Mouse (Mus musculus): ENCODE results near the gene Sec14l3.

Sec14l3 gene

GRCm38 (mm10) chr11:4099447-4099846 is 34.8 kb downstream of the Sec14l3 start:
- CTCF ChIA-PET, result interaction anchor here (0.6 kb wide), 1 partner anchor 795 kb away, joined by 4 read pairs; no protein-coding TSS in a partner anchor

- CTCF ChIA-PET, result no interaction called here
Measured at GRCm38 (mm10) chr11:4101851-4102250, 37.2 kb downstream of the Sec14l3 start.

- CTCF ChIA-PET, result no interaction called here
Measured at GRCm38 (mm10) chr11:4103522-4103921, 38.9 kb downstream of the Sec14l3 start.

- CTCF ChIA-PET, result no interaction called here
Measured at GRCm38 (mm10) chr11:4104989-4105388, 40.3 kb downstream of the Sec14l3 start.

- CTCF ChIA-PET, result no interaction called here
Measured at GRCm38 (mm10) chr11:4105444-4105843, 40.8 kb downstream of the Sec14l3 start.

- CTCF ChIA-PET, result interaction anchor here (0.5 kb wide), 1 partner anchor 27 kb away, joined by 11 read pairs; the partner anchor contains the start of gene Rnf215
Measured at GRCm38 (mm10) chr11:4107901-4108300, 43.3 kb downstream of the Sec14l3 start.

GRCm38 (mm10) chr11:4108691-4109090 is 44.0 kb downstream of the Sec14l3 start:
- CTCF ChIA-PET, result no interaction called here

- CTCF ChIA-PET, result no interaction called here
Measured at GRCm38 (mm10) chr11:4112033-4112432, 47.4 kb downstream of the Sec14l3 start.

- CTCF ChIA-PET, result no interaction called here
Measured at GRCm38 (mm10) chr11:4112861-4113260, 48.2 kb downstream of the Sec14l3 start.

- CTCF ChIA-PET, result no interaction called here
Measured at GRCm38 (mm10) chr11:4113496-4113895, 48.9 kb downstream of the Sec14l3 start.

- CTCF ChIA-PET, result interaction anchor here (0.9 kb wide), 1 partner anchor 55 kb away, joined by 8 read pairs; no protein-coding TSS in a partner anchor
Measured at GRCm38 (mm10) chr11:4113970-4114369, 49.3 kb downstream of the Sec14l3 start.

GRCm38 (mm10) chr11:4114541-4114940 is 49.9 kb downstream of the Sec14l3 start:
- CTCF ChIA-PET, result interaction anchor here (0.9 kb wide), 1 partner anchor 54 kb away, joined by 8 read pairs; no protein-coding TSS in a partner anchor

GRCm38 (mm10) chr11:4115407-4115806 is 50.8 kb downstream of the Sec14l3 start:
- CTCF ChIA-PET, result no interaction called here

GRCm38 (mm10) chr11:4116458-4117141 is 52.0 kb downstream of the Sec14l3 start:
- CTCF ChIA-PET, result interaction anchor here (0.6 kb wide), 1 partner anchor 281 kb away, joined by 3 read pairs; no protein-coding TSS in a partner anchor

- CTCF ChIA-PET, result interaction anchor here (0.5 kb wide), 1 partner anchor 62 kb away, joined by 3 read pairs; no protein-coding TSS in a partner anchor
Measured at GRCm38 (mm10) chr11:4117372-4118071, 52.9 kb downstream of the Sec14l3 start.

- CTCF ChIA-PET, result interaction anchor here (0.5 kb wide), 1 partner anchor 63 kb away, joined by 3 read pairs; no protein-coding TSS in a partner anchor
Measured at GRCm38 (mm10) chr11:4118081-4118921, 53.7 kb downstream of the Sec14l3 start.

GRCm38 (mm10) chr11:4119635-4120034 is 55.0 kb downstream of the Sec14l3 start:
- CTCF ChIA-PET, result no interaction called here

- CTCF ChIA-PET, result no interaction called here
Measured at GRCm38 (mm10) chr11:4121691-4122090, 57.0 kb downstream of the Sec14l3 start.

- CTCF ChIA-PET, result no interaction called here
Measured at GRCm38 (mm10) chr11:4122226-4122625, 57.6 kb downstream of the Sec14l3 start.

GRCm38 (mm10) chr11:4122742-4123579 is 58.3 kb downstream of the Sec14l3 start, which contains the start of gene Sec14l2:
Gene Sec14l2 (minus strand): TSS chr11:4123415.
- CTCF ChIA-PET, result interaction anchor here (1.0 kb wide), 1 partner anchor 29 kb away, joined by 3 read pairs; no protein-coding TSS in a partner anchor

GRCm38 (mm10) chr11:4123922-4124321 is 59.3 kb downstream of the Sec14l3 start:
- CTCF ChIA-PET, result interaction anchor here (1.0 kb wide), 1 partner anchor 30 kb away, joined by 3 read pairs; no protein-coding TSS in a partner anchor

Measured in spleen, embryonic (tissue).